Mouse (Mus musculus) bone marrow macrophage, adult 2 months (primary cell): ENCODE results near the gene Jph3.

Experiments
- CTCF ChIP-seq: IDR thresholded peaks from 2 replicates; pipeline ENCODE4 v1.5.1; 2012; ENCODE audit warnings: low read depth, mild to moderate bottlenecking, low read length, moderate library complexity
- POLR2A ChIP-seq: IDR thresholded peaks from 2 replicates; pipeline ENCODE4 v1.6.1; 2012; ENCODE audit warnings: mild to moderate bottlenecking, low read depth, low read length, borderline replicate concordance

GRCm38 (mm10) chr8:121770845-121771752 lies 41.7 kb downstream of the Jph3 start:
- TF ChIP-seq POLR2A (no peak), CTCF (no peak)
